Mouse (Mus musculus) embryo, embryonic 9.5 days (tissue): ENCODE data around the gene Fuz.

Source experiments
- DNase-seq: peaks from one replicate; pipeline ENCODE4 v3.0.0-alpha.2; 2017; ENCODE audit errors: extremely low spot score

The Fuz gene

GRCm38 (mm10) chr7:44928570-44928969 is 32.7 kb downstream of the Fuz start:
- DNase-seq = no peak

DNA sequence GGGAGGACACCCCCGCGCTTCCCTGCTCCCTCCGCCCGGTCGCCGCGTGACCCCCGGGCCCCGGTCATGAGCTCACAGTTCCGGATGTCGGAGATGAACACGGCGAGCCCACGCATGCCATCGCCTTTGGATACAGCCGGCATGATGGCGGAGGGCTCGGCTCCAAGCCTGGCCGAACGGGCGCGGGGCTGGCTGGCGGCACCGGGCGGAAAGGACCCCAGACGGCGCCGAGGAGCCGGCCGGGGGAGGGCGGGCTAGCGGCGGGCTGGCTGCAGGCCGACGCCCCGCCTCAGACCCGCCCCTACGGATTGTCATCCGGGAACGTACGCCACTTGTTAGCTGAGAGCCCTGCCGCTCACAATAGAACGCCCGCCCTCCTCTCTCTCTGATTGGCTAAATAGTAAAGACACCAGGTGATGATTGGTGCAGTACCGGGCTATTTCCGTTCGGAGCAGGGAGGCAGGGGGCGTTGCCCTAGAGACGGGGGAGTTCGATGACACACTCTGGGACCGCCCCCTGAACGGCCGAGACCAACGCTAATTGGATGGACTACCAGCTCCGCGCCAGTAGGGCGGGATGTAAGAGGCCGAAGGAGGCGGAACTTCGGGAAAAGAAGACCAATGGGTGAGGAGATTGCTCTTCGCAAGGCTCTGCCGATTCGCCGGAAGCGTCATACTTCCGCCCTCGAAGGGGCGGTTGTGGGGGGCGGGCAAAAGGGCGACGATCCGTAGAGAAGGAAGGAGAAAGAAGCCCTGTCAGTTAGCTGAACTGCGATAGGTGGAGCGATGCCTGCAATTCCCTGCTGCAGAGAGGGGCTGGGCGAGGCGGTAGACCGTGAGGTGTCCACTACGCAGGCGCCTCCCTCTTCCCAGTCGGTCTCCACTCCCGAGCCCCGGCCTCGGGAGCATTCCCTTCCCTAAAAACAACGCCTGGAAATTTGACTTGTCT is 33.6 kb downstream of the Fuz start, which contains the start of gene Ap2a1:
Gene Ap2a1 (minus strand): TSS at position 293 of the 948 bp plus-strand sequence.
- peak; percentile 100 for DNase-seq

DNA sequence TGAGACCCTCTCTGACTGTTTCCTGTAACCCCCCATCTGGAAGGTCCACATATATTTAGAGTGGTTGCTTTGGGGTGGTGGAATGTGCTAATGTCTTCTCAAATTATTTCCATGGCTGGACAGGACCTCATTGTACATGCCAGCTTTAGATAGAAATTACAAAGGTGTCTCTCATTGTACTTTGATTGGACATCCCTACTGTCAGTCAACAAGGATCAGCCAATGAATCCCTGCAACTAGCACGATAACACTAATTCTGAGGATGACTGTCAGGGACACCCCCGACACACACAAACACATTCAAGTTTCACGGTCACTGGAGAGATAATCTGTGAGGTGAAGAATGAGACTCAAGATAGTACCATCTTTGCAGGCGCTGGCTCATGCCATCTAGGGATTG is 42.8 kb downstream of the Fuz start:
- DNase-seq = no peak

DNA sequence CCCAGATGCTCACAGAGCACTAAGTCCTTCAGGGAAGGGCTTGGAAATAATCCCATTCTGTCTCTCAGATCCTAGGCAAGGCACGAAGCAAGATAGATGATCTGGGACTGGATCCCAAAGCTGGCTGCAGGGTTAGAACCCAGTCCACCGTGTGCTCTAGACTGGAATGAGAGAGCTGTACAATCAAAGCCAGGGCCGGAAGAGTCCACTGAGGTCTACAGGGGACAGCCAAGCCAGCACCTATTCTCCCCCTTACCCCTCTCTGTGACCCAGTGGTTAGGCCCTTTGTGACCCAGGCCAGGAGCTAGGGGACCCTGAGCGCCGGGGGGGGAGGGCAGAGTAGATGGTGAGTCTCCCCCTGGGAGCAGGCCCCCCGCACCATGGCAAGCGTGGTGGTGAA is 47.0 kb downstream of the Fuz start, which contains the start of gene Tsks:
Gene Tsks (plus strand): TSS at position 301 of the 400 bp plus-strand sequence.
- DNase-seq = no peak

GRCm38 (mm10) chr7:44949922-44950321 is 54.0 kb downstream of the Fuz start:
- DNase-seq = no peak

DNA sequence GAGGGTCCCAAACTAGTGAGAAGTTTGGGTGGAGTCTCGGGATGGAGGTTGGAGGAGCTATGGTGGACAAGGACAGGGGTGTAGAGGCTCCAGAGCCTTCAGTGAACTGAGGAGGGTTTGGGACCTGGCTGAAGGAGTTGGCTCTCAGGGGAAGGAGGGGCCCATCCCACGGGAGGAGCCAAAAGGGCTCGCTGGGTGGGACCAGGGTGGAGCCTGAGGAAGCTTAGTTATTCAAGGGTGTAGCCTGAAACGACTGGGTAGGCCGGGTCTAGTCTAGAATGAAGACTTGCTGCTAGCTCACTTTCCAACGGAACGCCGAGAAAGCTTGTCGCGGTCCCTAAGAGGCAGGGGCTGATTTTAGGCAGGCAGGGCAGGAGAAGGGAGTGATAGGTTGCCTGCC is 56.1 kb downstream of the Fuz start:
- DNase-seq = peak; percentile 63
